Mouse (Mus musculus) embryonic facial prominence, embryonic 11.5 days (tissue): Measurements from ENCODE around the gene Tubb4b. TPM values are rescaled to one million over a fixed set of nuclear protein-coding genes. Genes with fewer than 3 reads are reported as not detected.

Experiments
- ATAC-seq: fragments of 200-750 bp; cut with Nextera tagmentation; replicated peaks from 2 replicates; pipeline ENCODE4 v1.8.0; 2017; ENCODE audit warnings: low read depth; ENCODE audit not compliant: insufficient number of reproducible peaks, low FRiP score, low TSS enrichment
- DNase-seq: peaks from one replicate; pipeline ENCODE4 v3.0.0-alpha.2; 2015; ENCODE audit warnings: low spot score
- H3K27ac ChIP-seq: fragments of 300-500 bp; sonication (generic); replicated peaks from 2 replicates; pipeline ENCODE4 v1.5.1; 2014; ENCODE audit warnings: mild to moderate bottlenecking, low read depth, low read length, control low read depth
- H3K27me3 ChIP-seq: fragments of 300-500 bp; sonication (generic); 2 replicates; pipeline ENCODE4 v1.6.1; 2014; ENCODE audit warnings: mild to moderate bottlenecking, low read length, moderate library complexity, mixed read lengths; ENCODE audit not compliant: control insufficient read depth, insufficient read depth
- H3K36me3 ChIP-seq: fragments of 300-500 bp; sonication (generic); replicated peaks from 2 replicates; pipeline ENCODE4 v1.6.1; 2014; ENCODE audit warnings: low read depth, mild to moderate bottlenecking, low read length, moderate library complexity, mixed read lengths; ENCODE audit not compliant: control insufficient read depth, insufficient read depth
- H3K4me1 ChIP-seq: fragments of 300-500 bp; sonication (generic); 2 replicates; pipeline ENCODE4 v1.6.1; 2014; ENCODE audit warnings: low read length, mixed read lengths; ENCODE audit not compliant: control insufficient read depth, insufficient read depth
- H3K4me2 ChIP-seq: fragments of 300-500 bp; sonication (generic); 2 replicates; pipeline ENCODE4 v1.6.1; 2014; ENCODE audit warnings: low read depth, mild to moderate bottlenecking, control low read depth, low read length, moderate library complexity
- H3K4me3 ChIP-seq: fragments of 300-500 bp; sonication (generic); 2 replicates; pipeline ENCODE4 v1.5.1; 2014; ENCODE audit warnings: low read depth, low read length, control low read depth
- H3K9ac ChIP-seq: fragments of 300-500 bp; sonication (generic); replicated peaks from 2 replicates; pipeline ENCODE4 v1.6.1; 2014; ENCODE audit warnings: mild to moderate bottlenecking, control low read depth, low read length
- H3K9me3 ChIP-seq: fragments of 300-500 bp; sonication (generic); replicated peaks from 2 replicates; pipeline ENCODE4 v1.6.1; 2016; ENCODE audit warnings: mild to moderate bottlenecking, low read length, inconsistent platforms, mixed read lengths; ENCODE audit not compliant: control insufficient read depth
- WGBS: fragments of 180-500 bp; shearing (Covaris S2); extraction: QIAGEN DNeasy Blood & Tissue Kit; methylation state at CpG from one replicate; pipeline ENCODE4 v1.1.7; 2014; 5-methylcytosine and 5-hydroxymethylcytosine counted together
- polyA plus RNA-seq: library from polyadenylated mRNA; unstranded; fragments of >200 nt; fragmentation: Nextera tagmentation; extraction: Ambion mirVana; gene quantifications from 2 replicates; pipeline ENCODE4 v1.2.1, GENCODE M21; 2014

Tubb4b gene
- polyA plus RNA-seq, 1 experiment from 2014 or later, result 456 TPM

- H3K27ac ChIP-seq, result no peak overlapping the region
- DNase-seq, result peak; percentile 89
- 0% methylated on average over 6 of the region's 6 CpGs for WGBS
Measured at GRCm38 (mm10) chr2:25193330-25193770, 31.2 kb downstream of the Tubb4b start.

GRCm38 (mm10) chr2:25187841-25188240 lies 36.7 kb downstream of the Tubb4b start:
- 82% methylated on average over 6 of the region's 6 CpGs for WGBS
- Histone ChIP-seq H3K27ac (no peak overlapping the region), H3K27me3 (peaks cover 17% of the 10 kb centered on the region), H3K4me2 (no peak overlapping the region), H3K9ac (no peak overlapping the region), H3K4me1 (peaks cover 5% of the 10 kb centered on the region; the same call in 1 of the 2 replicates), H3K4me3 (no peak overlapping the region), H3K36me3 (no peaks in the 10 kb centered on the region; the same call in 1 of the 2 replicates), H3K9me3 (no peaks in the 10 kb centered on the region)
- ATAC-seq, result no peak
- DNase-seq, result no peak

More at GRCm38 (mm10) chr2:25193330-25193770, 31.2 kb downstream of the Tubb4b start:
- peak; percentile 87 for ATAC-seq
- Histone ChIP-seq H3K4me2 (no peak overlapping the region), H3K36me3 (no peaks in the 10 kb centered on the region), H3K9me3 (no peaks in the 10 kb centered on the region), H3K4me1 (no peaks in the 10 kb centered on the region; the same call in none of the 2 replicates), H3K27me3 (peaks cover 18% of the 10 kb centered on the region), H3K9ac (no peak overlapping the region), H3K4me3 (no peak overlapping the region)

GRCm38 (mm10) chr2:25186575-25186930 lies 37.9 kb downstream of the Tubb4b start:
- peaks cover 5% of the 10 kb centered on the region; the same call in 1 of the 2 replicates for H3K4me1 ChIP-seq
- H3K36me3 ChIP-seq, result no peaks in the 10 kb centered on the region; the same call in 1 of the 2 replicates
- H3K4me3 ChIP-seq, result peak overlapping the region; percentile 43; the same call in 1 of the 2 replicates
- H3K27me3 ChIP-seq, result peaks cover 27% of the 10 kb centered on the region
- H3K4me2 ChIP-seq, result peak overlapping the region; percentile 89
- no peaks in the 10 kb centered on the region for H3K9me3 ChIP-seq
- no peak for ATAC-seq
- no peak for DNase-seq
- H3K9ac ChIP-seq, result no peak overlapping the region; the same call in 1 of the 2 replicates
- peak overlapping the region; percentile 85; the same call in 1 of the 2 replicates for H3K27ac ChIP-seq
- 28% methylated on average over 5 of the region's 5 CpGs for WGBS

- H3K27me3 ChIP-seq, result peaks cover 33% of the 10 kb centered on the region
- H3K36me3 ChIP-seq, result no peaks in the 10 kb centered on the region; the same call in 1 of the 2 replicates
- ATAC-seq (peak; percentile 71), DNase-seq (peak; percentile 80)
- H3K4me2 ChIP-seq, result peak overlapping the region; percentile 89
- WGBS, result under 1% methylated on average over 64 of the region's 64 CpGs
- H3K4me1 ChIP-seq, result peaks cover 5% of the 10 kb centered on the region; the same call in 1 of the 2 replicates
- H3K27ac ChIP-seq, result peak overlapping the region; percentile 85
- peak overlapping the region; percentile 77 for H3K9ac ChIP-seq
- H3K4me3 ChIP-seq, result peak overlapping the region; percentile 43
- H3K9me3 ChIP-seq, result no peaks in the 10 kb centered on the region
Measured at GRCm38 (mm10) chr2:25185625-25186574, 38.6 kb downstream of the Tubb4b start.

- ATAC-seq (no peak), DNase-seq (no peak)
- no peaks in the 10 kb centered on the region; the same call in 1 of the 2 replicates for H3K36me3 ChIP-seq
- no peak overlapping the region for H3K9ac ChIP-seq
- 92% methylated on average over 7 of the region's 7 CpGs for WGBS
- H3K4me1 ChIP-seq, result peaks cover 5% of the 10 kb centered on the region; the same call in 1 of the 2 replicates
- H3K9me3 ChIP-seq, result no peaks in the 10 kb centered on the region
- no peak overlapping the region for H3K4me3 ChIP-seq
- no peak overlapping the region for H3K4me2 ChIP-seq
- H3K27me3 ChIP-seq, result peaks cover 47% of the 10 kb centered on the region
- no peak overlapping the region for H3K27ac ChIP-seq
Measured at GRCm38 (mm10) chr2:25184496-25184895, 40.0 kb downstream of the Tubb4b start.

- DNase-seq, result no peak
- Histone ChIP-seq H3K9me3 (no peaks in the 10 kb centered on the region), H3K27me3 (peaks cover 49% of the 10 kb centered on the region), H3K9ac (no peak overlapping the region), H3K27ac (no peak overlapping the region), H3K36me3 (no peaks in the 10 kb centered on the region; the same call in 1 of the 2 replicates), H3K4me1 (peaks cover 5% of the 10 kb centered on the region; the same call in 1 of the 2 replicates), H3K4me3 (no peak overlapping the region; the same call in 1 of the 2 replicates), H3K4me2 (peak overlapping the region; percentile 19; the same call in 1 of the 2 replicates)
- WGBS, result 57% methylated on average over 2 of the region's 2 CpGs
- no peak for ATAC-seq
Measured at GRCm38 (mm10) chr2:25183336-25183735, 41.2 kb downstream of the Tubb4b start.

GRCm38 (mm10) chr2:25182664-25183063 lies 41.8 kb downstream of the Tubb4b start:
- no peak for ATAC-seq
- H3K9ac ChIP-seq, result peak overlapping the region; percentile 13; the same call in 1 of the 2 replicates
- H3K4me2 ChIP-seq, result peak overlapping the region; percentile 37
- 15% methylated on average over 6 of the region's 6 CpGs for WGBS
- H3K36me3 ChIP-seq, result no peaks in the 10 kb centered on the region; the same call in 1 of the 2 replicates
- DNase-seq, result no peak
- peak overlapping the region; percentile 59 for H3K4me3 ChIP-seq
- no peak overlapping the region for H3K27ac ChIP-seq
- peaks cover 7% of the 10 kb centered on the region for H3K4me1 ChIP-seq
- H3K27me3 ChIP-seq, result peaks cover 49% of the 10 kb centered on the region
- H3K9me3 ChIP-seq, result no peaks in the 10 kb centered on the region
